Mouse (Mus musculus) erythroblast, embryonic 14.5 days (primary cell): ENCODE results near the gene Gm49450.

ENCODE experiments used
- GATA1 ChIP-seq: IDR thresholded peaks from 2 replicates; pipeline ENCODE4 v1.6.1; 2012; ENCODE audit warnings: low read length, inconsistent platforms, mixed read lengths
- TAL1 ChIP-seq: IDR thresholded peaks from 3 replicates; pipeline ENCODE4 v1.6.1; 2012; ENCODE audit warnings: low read length, inconsistent platforms, mixed read lengths

- no peak for TF ChIP-seq TAL1
- TF ChIP-seq GATA1, result no peak
These were observed 10.2 kb downstream of the Gm49450 start for GRCm38 (mm10) chr15:98943133-98943532.
